Mouse (Mus musculus) megakaryocyte, embryonic 14.5 days (primary cell): Measurements from ENCODE around the gene Nudt4. TPM values are rescaled to one million over a fixed set of nuclear protein-coding genes. Genes with fewer than 3 reads are reported as not detected.

ENCODE experiments used
- H3K27me3 ChIP-seq: replicated peaks from 2 replicates; pipeline ENCODE3; 2012; ENCODE audit warnings: inconsistent platforms
- H3K36me3 ChIP-seq: replicated peaks from 2 replicates; pipeline ENCODE3; 2012; ENCODE audit warnings: low read length, inconsistent platforms, mixed read lengths
- H3K4me1 ChIP-seq: 2 replicates; pipeline ENCODE4 v1.6.1; 2012; ENCODE audit warnings: inconsistent platforms
- H3K4me3 ChIP-seq: replicated peaks from 2 replicates; pipeline ENCODE3; 2012; ENCODE audit warnings: moderate library complexity, mild to moderate bottlenecking, inconsistent platforms
- H3K9me3 ChIP-seq: 2 replicates; pipeline ENCODE4 v1.6.1; 2012; ENCODE audit warnings: inconsistent platforms
- FLI1 ChIP-seq: IDR thresholded peaks from 2 replicates; pipeline ENCODE4 v1.6.1; 2012; ENCODE audit warnings: low read length, inconsistent platforms, mixed read lengths
- GATA1 ChIP-seq: IDR thresholded peaks from 3 replicates; pipeline ENCODE4 v1.6.1; 2012; ENCODE audit warnings: mixed read lengths, low read length, inconsistent platforms, borderline replicate concordance
- polyA plus RNA-seq: library from polyadenylated mRNA; stranded (reverse); fragments of >175 nt; gene quantifications from 2 replicates; pipeline ENCODE4 v1.2.3, GENCODE M21; 2012; ENCODE audit warnings: low replicate concordance; ENCODE audit not compliant: insufficient read depth

Gene Nudt4
- polyA plus RNA-seq, 1 experiment: 15.9 TPM

GRCm38 (mm10) chr10:95508793-95509192 lies 55.2 kb downstream of the Nudt4 start:
- no peak for TF ChIP-seq FLI1
- no peak for TF ChIP-seq GATA1
- Histone ChIP-seq H3K9me3 (peaks cover 5% of the 10 kb centered on the region), H3K36me3 (no peaks in the 10 kb centered on the region), H3K4me3 (no peak overlapping the region), H3K27me3 (no peaks in the 10 kb centered on the region), H3K4me1 (peaks cover 19% of the 10 kb centered on the region)

- TF ChIP-seq FLI1: no peak
- TF ChIP-seq GATA1: no peak
- H3K9me3 ChIP-seq: peaks cover 5% of the 10 kb centered on the region
Measured at GRCm38 (mm10) chr10:95508126-95508525, 55.8 kb downstream of the Nudt4 start.

GRCm38 (mm10) chr10:95504341-95504740 lies 59.6 kb downstream of the Nudt4 start:
- H3K4me1 ChIP-seq: peaks cover 31% of the 10 kb centered on the region
- no peaks in the 10 kb centered on the region for H3K27me3 ChIP-seq
- TF ChIP-seq GATA1 (no peak), FLI1 (no peak)
- no peaks in the 10 kb centered on the region for H3K9me3 ChIP-seq
- H3K36me3 ChIP-seq: no peaks in the 10 kb centered on the region
- no peak overlapping the region for H3K4me3 ChIP-seq

More at GRCm38 (mm10) chr10:95508126-95508525, 55.8 kb downstream of the Nudt4 start:
- H3K36me3 ChIP-seq: no peaks in the 10 kb centered on the region
- H3K4me1 ChIP-seq: peaks cover 14% of the 10 kb centered on the region
- H3K27me3 ChIP-seq: no peaks in the 10 kb centered on the region
- H3K4me3 ChIP-seq: no peak overlapping the region

DNA sequence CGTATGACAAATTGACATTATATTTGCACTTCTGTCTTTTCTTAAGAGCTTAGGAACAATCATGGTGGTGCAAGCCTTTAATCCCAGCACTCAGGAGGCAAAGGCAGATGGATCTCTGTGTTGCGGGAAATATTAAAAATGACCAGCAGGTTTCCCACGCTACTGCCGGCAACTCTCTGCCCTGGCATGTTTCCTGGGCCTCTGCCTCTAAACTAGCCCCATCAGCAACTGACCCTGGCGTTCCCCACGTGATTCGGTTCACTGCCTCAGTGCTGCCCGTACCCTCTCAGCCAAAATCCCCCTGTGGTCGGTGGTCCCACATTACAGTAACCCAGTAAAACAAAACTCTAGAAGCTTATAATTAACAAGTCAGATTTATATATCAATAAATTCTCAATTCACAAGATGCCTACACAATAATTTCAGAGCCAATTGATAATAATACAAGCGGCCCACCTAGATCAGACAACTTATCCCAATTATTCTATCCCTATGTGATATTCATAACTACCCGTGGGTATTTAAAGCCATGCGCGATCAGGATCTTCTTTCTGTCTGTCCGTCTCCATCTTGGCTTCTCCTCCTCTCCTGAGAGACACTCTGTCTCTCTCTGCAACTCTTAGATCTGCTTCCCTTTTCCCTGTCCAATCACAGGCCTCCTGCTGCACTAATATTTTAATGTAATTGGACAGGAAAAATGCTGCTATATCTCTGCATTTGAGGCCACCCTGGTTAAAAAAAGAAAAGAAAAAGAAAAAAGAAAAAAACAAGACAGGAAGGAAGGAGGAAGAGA lies 60.3 kb downstream of the Nudt4 start:
- Histone ChIP-seq H3K27me3 (no peaks in the 10 kb centered on the region), H3K4me1 (peaks cover 25% of the 10 kb centered on the region), H3K36me3 (peaks cover under 1% of the 10 kb centered on the region), H3K9me3 (no peaks in the 10 kb centered on the region), H3K4me3 (no peak overlapping the region)
- TF ChIP-seq FLI1: no peak
- TF ChIP-seq GATA1: no peak

DNA sequence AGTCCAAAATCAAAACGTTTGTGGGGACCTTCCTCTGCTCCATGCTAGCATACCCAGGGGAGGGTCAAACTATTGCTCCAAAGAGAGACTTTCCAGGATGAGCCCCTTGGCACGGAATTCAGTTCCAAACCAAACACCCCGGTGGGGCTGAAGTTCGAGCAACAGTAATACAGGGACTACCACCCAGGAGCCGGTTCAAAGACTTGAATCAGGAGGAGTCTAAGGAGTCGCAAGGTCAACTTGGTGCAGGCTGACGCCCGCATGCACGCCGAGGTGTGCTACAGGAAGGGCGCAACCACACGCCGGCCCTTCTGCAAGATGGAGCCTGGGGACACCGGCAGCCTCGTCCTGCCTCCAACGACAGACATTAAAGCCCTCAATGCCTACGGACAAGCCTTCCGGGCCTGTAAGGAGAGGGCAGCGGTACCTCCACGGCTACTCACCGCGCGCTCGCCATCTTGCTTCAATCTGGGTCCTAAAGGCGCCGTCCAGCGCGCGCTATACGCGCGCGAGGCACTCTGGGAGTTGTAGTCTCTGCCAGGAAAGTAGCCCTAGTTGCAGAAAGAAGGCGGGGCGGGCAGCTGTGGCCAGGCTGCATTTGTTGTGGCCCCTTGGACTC lies 62.4 kb downstream of the Nudt4 start, which contains the start of gene Mrpl42:
TSS of gene Mrpl42 (minus strand) at position 478 of the 619 bp plus-strand sequence.
- Histone ChIP-seq H3K4me3 (peak within 1 kb of the TSS; percentile 100), H3K27me3 (no peaks in the 10 kb centered on the region), H3K36me3 (peaks cover 15% of the 10 kb centered on the region), H3K4me1 (peaks cover 18% of the 10 kb centered on the region; the same call in 1 of the 2 replicates), H3K9me3 (no peaks in the 10 kb centered on the region)
- no peak for TF ChIP-seq FLI1
- no peak for TF ChIP-seq GATA1

DNA sequence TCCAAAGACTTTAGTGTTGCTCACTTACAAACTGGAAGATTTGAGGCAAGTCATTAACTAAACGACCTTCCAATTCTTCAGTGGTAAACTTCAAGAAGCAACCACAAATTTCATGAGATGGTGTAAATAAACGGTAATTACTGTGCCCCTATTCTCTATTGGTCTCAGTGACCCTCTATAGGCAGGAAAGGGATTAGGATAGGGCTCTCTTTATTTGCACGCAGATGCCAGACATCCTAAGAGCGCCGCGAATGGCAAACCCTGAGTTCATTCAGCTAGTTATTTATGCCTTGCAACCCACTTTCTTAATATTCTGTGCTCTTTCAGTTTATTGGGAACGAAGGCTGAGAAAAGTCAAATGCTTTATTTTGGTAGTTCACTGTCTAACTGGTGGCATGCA lies 62.9 kb downstream of the Nudt4 start:
- Histone ChIP-seq H3K36me3 (peaks cover 19% of the 10 kb centered on the region), H3K9me3 (no peaks in the 10 kb centered on the region), H3K4me1 (peaks cover 18% of the 10 kb centered on the region; the same call in 1 of the 2 replicates), H3K27me3 (no peaks in the 10 kb centered on the region), H3K4me3 (peak overlapping the region; percentile 100)
- TF ChIP-seq GATA1 (no peak), FLI1 (no peak)

Other genes with a start within 250 kb of the Nudt4 start
- 18.0 and 47.9 TPM in 2 replicates for gene Cradd, start 240.0 kb downstream of the Nudt4 start, polyA plus RNA-seq
- gene Socs2, start 147.0 kb downstream of the Nudt4 start, polyA plus RNA-seq: 24.6 and 34.4 TPM in 2 replicates
- gene Mrpl42, start 62.2 kb downstream of the Nudt4 start, polyA plus RNA-seq: 10.3 and 16.3 TPM in 2 replicates
- gene Ube2n, start 49.0 kb downstream of the Nudt4 start, polyA plus RNA-seq: 8.5 and 45.8 TPM in 2 replicates
- not detected in 2 replicates for gene Anapc15-ps, start 109.3 kb upstream of the Nudt4 start, polyA plus RNA-seq